Mouse (Mus musculus): ENCODE data around the gene Bmp2k. TPM values are rescaled to one million over a fixed set of nuclear protein-coding genes. Genes with fewer than 3 reads are reported as not detected.

The Bmp2k gene
- polyA plus RNA-seq, 1 experiment from 2014 or later: 7.2 TPM

GRCm38 (mm10) chr5:97078641-97079040 is 81.2 kb downstream of the Bmp2k start:
- no peaks in the 10 kb centered on the region for H3K9me3 ChIP-seq (ENCODE audit: control insufficient read depth, low read length)
- no peak for ATAC-seq
- H3K9ac ChIP-seq (replicated peaks; ENCODE audit: low read depth, low read length): no peak overlapping the region
- 82% methylated on average over 5 of the region's 5 CpGs for WGBS
- peaks cover 3% of the 10 kb centered on the region; the same call in 1 of the 2 replicates for H3K4me1 ChIP-seq (replicated peaks; ENCODE audit: control insufficient read depth, insufficient read depth, low read length)
- no peak overlapping the region for H3K27ac ChIP-seq (ENCODE audit: low read length)
- no peaks in the 10 kb centered on the region for H3K27me3 ChIP-seq (replicated peaks; ENCODE audit: control insufficient read depth, insufficient read depth, low read length)
- H3K36me3 ChIP-seq (ENCODE audit: control insufficient read depth, insufficient read depth): peaks cover 3% of the 10 kb centered on the region; the same call in 1 of the 2 replicates
- no peak overlapping the region for H3K4me2 ChIP-seq (ENCODE audit: low read length)
- H3K4me3 ChIP-seq (replicated peaks; ENCODE audit: low read length): no peak overlapping the region

DNA sequence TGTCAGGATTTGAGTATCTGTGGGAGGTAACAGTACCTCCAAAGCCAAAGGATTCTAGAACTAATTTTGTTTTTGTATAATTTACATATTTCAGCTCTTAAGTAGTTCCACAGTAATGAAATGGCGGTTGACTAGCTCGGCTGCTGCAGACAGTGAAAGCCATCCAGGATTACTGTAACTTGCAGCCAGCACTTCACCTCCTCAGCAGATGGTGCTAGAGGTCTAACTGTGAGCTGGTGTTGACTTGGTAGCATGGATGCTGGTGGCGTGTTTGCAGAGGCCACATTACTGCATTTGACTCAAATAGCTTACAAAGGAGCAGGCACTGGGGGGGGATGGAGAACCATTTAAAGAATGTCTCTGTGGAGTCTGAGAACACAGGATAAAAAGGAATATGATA is 84.0 kb downstream of the Bmp2k start:
- no peak for ATAC-seq
- Histone ChIP-seq H3K36me3 (ENCODE audit: control insufficient read depth, insufficient read depth) (peaks cover 6% of the 10 kb centered on the region; the same call in 1 of the 2 replicates), H3K4me2 (ENCODE audit: low read length) (no peak overlapping the region), H3K27ac (ENCODE audit: low read length) (no peak overlapping the region), H3K9ac (replicated peaks; ENCODE audit: low read depth, low read length) (no peak overlapping the region), H3K4me1 (replicated peaks; ENCODE audit: control insufficient read depth, insufficient read depth, low read length) (peaks cover 3% of the 10 kb centered on the region; the same call in 1 of the 2 replicates), H3K4me3 (replicated peaks; ENCODE audit: low read length) (no peak overlapping the region), H3K9me3 (ENCODE audit: control insufficient read depth, low read length) (no peaks in the 10 kb centered on the region), H3K27me3 (replicated peaks; ENCODE audit: control insufficient read depth, insufficient read depth, low read length) (no peaks in the 10 kb centered on the region)
- 53% methylated on average over 3 of the region's 3 CpGs for WGBS

DNA sequence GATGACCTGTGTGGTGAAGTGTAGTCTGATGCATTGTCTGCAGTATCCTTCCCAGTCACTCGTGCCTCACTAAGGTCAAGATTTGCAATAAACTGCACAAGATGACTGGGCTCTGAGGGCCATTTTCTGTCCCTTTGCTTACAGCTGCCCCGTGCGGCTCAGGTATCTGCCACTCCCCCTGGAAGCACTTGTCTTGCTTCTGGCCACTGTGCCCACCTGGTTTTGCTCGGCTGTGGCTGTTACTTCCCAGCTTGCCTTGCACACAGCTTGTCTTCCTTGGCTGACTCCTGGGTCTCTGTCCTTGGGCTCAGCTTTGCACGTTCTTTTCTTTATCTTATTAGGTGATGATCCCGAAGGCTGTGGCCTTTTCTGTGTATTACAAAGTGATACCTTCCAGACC is 86.2 kb downstream of the Bmp2k start:
- no peak for ATAC-seq
- Histone ChIP-seq H3K9ac (replicated peaks; ENCODE audit: low read depth, low read length) (no peak overlapping the region), H3K9me3 (ENCODE audit: control insufficient read depth, low read length) (no peaks in the 10 kb centered on the region), H3K27ac (ENCODE audit: low read length) (no peak overlapping the region), H3K4me2 (ENCODE audit: low read length) (no peak overlapping the region), H3K27me3 (replicated peaks; ENCODE audit: control insufficient read depth, insufficient read depth, low read length) (no peaks in the 10 kb centered on the region), H3K36me3 (ENCODE audit: control insufficient read depth, insufficient read depth) (peaks cover 21% of the 10 kb centered on the region), H3K4me1 (replicated peaks; ENCODE audit: control insufficient read depth, insufficient read depth, low read length) (no peaks in the 10 kb centered on the region), H3K4me3 (replicated peaks; ENCODE audit: low read length) (no peak overlapping the region)
- WGBS: 94% methylated on average over 6 of the region's 6 CpGs

DNA sequence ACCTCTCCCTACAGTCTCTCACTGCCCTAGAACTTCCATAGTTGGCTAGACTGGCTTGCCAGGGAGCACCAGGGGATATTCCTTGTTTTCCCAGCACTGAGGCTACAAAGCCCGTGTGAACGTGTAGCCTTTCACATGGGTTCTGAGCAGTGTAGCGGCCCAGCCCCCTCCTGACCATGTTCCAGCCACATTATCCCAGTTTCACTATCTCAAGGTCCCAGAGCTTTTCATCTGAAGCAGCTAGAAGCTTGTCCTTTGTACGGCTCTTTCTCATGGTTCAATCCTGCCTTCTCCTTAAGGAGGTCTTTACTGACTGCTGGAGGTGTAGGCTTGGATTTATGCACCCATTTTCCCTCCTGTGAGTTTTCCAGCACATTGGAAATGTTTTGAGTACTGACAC is 87.1 kb downstream of the Bmp2k start:
- no peak for ATAC-seq
- Histone ChIP-seq H3K9me3 (ENCODE audit: control insufficient read depth, low read length) (no peaks in the 10 kb centered on the region), H3K9ac (replicated peaks; ENCODE audit: low read depth, low read length) (no peak overlapping the region), H3K27ac (ENCODE audit: low read length) (no peak overlapping the region), H3K27me3 (replicated peaks; ENCODE audit: control insufficient read depth, insufficient read depth, low read length) (no peaks in the 10 kb centered on the region), H3K36me3 (ENCODE audit: control insufficient read depth, insufficient read depth) (peaks cover 21% of the 10 kb centered on the region), H3K4me2 (ENCODE audit: low read length) (no peak overlapping the region), H3K4me1 (replicated peaks; ENCODE audit: control insufficient read depth, insufficient read depth, low read length) (no peaks in the 10 kb centered on the region), H3K4me3 (replicated peaks; ENCODE audit: low read length) (no peak overlapping the region)
- WGBS: 85% methylated on average over 4 of the region's 4 CpGs

GRCm38 (mm10) chr5:97085071-97085470 is 87.6 kb downstream of the Bmp2k start:
- no peak overlapping the region for H3K4me3 ChIP-seq (replicated peaks; ENCODE audit: low read length)
- H3K36me3 ChIP-seq (ENCODE audit: control insufficient read depth, insufficient read depth): peaks cover 21% of the 10 kb centered on the region
- 93% methylated on average over 6 of the region's 6 CpGs for WGBS

DNA sequence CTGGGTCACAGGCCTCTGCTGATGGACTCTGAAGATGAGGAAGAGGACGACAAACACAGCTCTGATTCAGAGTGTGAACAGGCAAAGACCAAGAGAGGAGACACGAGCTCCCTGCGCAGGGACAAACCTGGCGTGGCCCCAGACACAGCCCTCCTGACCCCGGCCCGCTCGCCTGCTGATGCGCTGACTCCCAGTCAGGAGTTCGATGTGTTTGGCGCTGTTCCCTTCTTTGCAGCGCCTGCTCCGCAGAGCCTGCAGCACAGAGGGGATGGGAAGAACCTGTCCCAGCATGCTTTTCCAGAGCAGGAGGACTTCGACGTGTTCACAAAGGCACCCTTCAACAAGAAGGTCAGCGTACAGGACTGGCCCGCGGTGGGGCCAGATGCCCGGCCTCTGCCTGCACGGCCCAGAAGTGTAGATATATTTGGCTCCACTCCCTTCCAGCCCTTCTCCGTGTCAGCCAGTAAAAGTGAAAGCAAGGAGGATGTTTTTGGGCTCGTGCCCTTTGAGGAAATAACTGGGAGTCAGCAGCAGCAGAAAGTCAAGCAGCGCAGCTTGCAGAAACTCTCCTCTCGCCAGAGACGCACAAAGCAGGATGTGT is 89.6 kb downstream of the Bmp2k start:
- Histone ChIP-seq H3K27me3 (replicated peaks; ENCODE audit: control insufficient read depth, insufficient read depth, low read length) (no peaks in the 10 kb centered on the region), H3K4me1 (replicated peaks; ENCODE audit: control insufficient read depth, insufficient read depth, low read length) (no peaks in the 10 kb centered on the region), H3K36me3 (ENCODE audit: control insufficient read depth, insufficient read depth) (peaks cover 21% of the 10 kb centered on the region), H3K27ac (ENCODE audit: low read length) (no peak overlapping the region), H3K9me3 (ENCODE audit: control insufficient read depth, low read length) (no peaks in the 10 kb centered on the region), H3K4me2 (ENCODE audit: low read length) (no peak overlapping the region), H3K9ac (replicated peaks; ENCODE audit: low read depth, low read length) (no peak overlapping the region), H3K4me3 (replicated peaks; ENCODE audit: low read length) (no peak overlapping the region)
- no peak for ATAC-seq
- WGBS: 93% methylated on average over 24 of the region's 24 CpGs

More at GRCm38 (mm10) chr5:97085071-97085470, 87.6 kb downstream of the Bmp2k start:
- no peak for ATAC-seq
- H3K27ac ChIP-seq (ENCODE audit: low read length): no peak overlapping the region
- no peaks in the 10 kb centered on the region for H3K4me1 ChIP-seq (replicated peaks; ENCODE audit: control insufficient read depth, insufficient read depth, low read length)
- no peak overlapping the region for H3K9ac ChIP-seq (replicated peaks; ENCODE audit: low read depth, low read length)
- H3K27me3 ChIP-seq (replicated peaks; ENCODE audit: control insufficient read depth, insufficient read depth, low read length): no peaks in the 10 kb centered on the region
- no peaks in the 10 kb centered on the region for H3K9me3 ChIP-seq (ENCODE audit: control insufficient read depth, low read length)
- H3K4me2 ChIP-seq (ENCODE audit: low read length): no peak overlapping the region

DNA sequence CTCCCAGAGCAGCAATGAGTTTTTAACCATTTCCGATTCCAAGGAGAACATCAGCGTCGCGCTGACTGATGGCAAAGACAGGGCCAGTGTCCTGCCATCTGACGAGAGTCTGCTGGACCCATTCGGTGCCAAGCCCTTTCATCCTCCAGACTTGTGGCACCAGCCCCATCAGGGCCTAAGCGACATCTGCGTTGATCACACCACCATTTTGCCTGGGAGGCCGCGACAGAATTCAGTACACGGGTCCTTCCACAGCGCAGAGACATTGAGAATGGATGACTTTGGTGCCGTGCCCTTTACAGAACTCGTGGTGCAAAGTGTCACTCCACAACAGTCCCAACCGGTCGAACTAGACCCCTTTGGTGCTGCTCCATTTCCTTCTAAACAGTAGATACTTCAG is 90.3 kb downstream of the Bmp2k start:
- H3K9me3 ChIP-seq (ENCODE audit: control insufficient read depth, low read length): no peaks in the 10 kb centered on the region
- ATAC-seq: no peak
- H3K4me1 ChIP-seq (replicated peaks; ENCODE audit: control insufficient read depth, insufficient read depth, low read length): no peaks in the 10 kb centered on the region
- no peak overlapping the region for H3K9ac ChIP-seq (replicated peaks; ENCODE audit: low read depth, low read length)
- H3K27ac ChIP-seq (ENCODE audit: low read length): no peak overlapping the region
- 96% methylated on average over 16 of the region's 16 CpGs for WGBS
- no peaks in the 10 kb centered on the region for H3K27me3 ChIP-seq (replicated peaks; ENCODE audit: control insufficient read depth, insufficient read depth, low read length)
- H3K4me2 ChIP-seq (ENCODE audit: low read length): no peak overlapping the region
- no peak overlapping the region for H3K4me3 ChIP-seq (replicated peaks; ENCODE audit: low read length)
- peaks cover 24% of the 10 kb centered on the region for H3K36me3 ChIP-seq (ENCODE audit: control insufficient read depth, insufficient read depth)

DNA sequence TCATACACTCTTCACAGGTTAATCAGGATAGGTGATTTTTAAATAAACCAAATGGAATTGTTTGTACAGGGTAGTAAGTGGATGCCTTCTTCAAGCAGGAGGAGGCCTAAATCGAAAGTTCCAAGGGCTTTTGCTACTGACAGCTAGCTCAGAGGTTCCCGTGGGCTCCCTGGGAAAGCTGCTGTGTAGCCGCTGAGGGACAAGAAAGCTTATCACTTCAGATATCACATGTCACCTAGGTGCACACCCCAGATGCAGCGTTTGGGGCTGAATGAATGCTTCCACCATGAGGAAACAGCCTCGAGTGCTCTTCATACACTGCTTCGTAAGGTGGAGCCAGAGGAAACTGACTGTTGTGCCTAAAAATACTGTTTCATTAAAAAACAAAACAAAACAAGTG is 90.7 kb downstream of the Bmp2k start:
- no peak overlapping the region for H3K9ac ChIP-seq (replicated peaks; ENCODE audit: low read depth, low read length)
- ATAC-seq: no peak
- no peaks in the 10 kb centered on the region for H3K4me1 ChIP-seq (replicated peaks; ENCODE audit: control insufficient read depth, insufficient read depth, low read length)
- no peaks in the 10 kb centered on the region for H3K27me3 ChIP-seq (replicated peaks; ENCODE audit: control insufficient read depth, insufficient read depth, low read length)
- 90% methylated on average over 6 of the region's 6 CpGs for WGBS
- no peaks in the 10 kb centered on the region for H3K9me3 ChIP-seq (ENCODE audit: control insufficient read depth, low read length)
- H3K36me3 ChIP-seq (ENCODE audit: control insufficient read depth, insufficient read depth): peaks cover 21% of the 10 kb centered on the region
- H3K4me3 ChIP-seq (replicated peaks; ENCODE audit: low read length): no peak overlapping the region
- no peak overlapping the region for H3K4me2 ChIP-seq (ENCODE audit: low read length)
- H3K27ac ChIP-seq (ENCODE audit: low read length): no peak overlapping the region

DNA sequence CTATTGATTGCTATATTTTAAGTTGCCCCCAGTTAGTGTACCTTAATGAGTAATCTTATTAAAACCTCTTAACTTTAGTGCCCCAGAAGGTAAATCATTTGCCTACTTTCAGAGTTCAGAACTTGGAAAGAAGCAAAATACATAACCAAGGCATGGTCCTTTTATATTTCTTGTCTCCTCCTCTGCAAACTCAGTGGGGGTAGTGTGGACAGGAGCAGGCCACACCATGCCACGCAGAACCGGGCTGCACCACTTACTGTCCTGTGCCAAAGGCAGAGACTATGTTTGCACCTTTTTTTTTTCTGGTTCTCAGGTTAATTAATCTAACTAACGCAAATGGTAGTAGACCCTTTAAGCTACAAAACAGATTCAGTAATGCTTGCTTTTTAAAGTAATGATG is 91.9 kb downstream of the Bmp2k start:
- no peaks in the 10 kb centered on the region for H3K4me1 ChIP-seq (replicated peaks; ENCODE audit: control insufficient read depth, insufficient read depth, low read length)
- no peak for ATAC-seq
- no peaks in the 10 kb centered on the region for H3K27me3 ChIP-seq (replicated peaks; ENCODE audit: control insufficient read depth, insufficient read depth, low read length)
- H3K4me2 ChIP-seq (ENCODE audit: low read length): no peak overlapping the region
- 86% methylated on average over 3 of the region's 3 CpGs for WGBS
- no peaks in the 10 kb centered on the region for H3K9me3 ChIP-seq (ENCODE audit: control insufficient read depth, low read length)
- no peak overlapping the region for H3K9ac ChIP-seq (replicated peaks; ENCODE audit: low read depth, low read length)
- no peak overlapping the region for H3K27ac ChIP-seq (ENCODE audit: low read length)
- H3K4me3 ChIP-seq (replicated peaks; ENCODE audit: low read length): no peak overlapping the region
- peaks cover 21% of the 10 kb centered on the region for H3K36me3 ChIP-seq (ENCODE audit: control insufficient read depth, insufficient read depth)
